Mouse (Mus musculus) embryonic fibroblast, embryonic 13.5 days (primary cell): ENCODE data around the gene Vmn1r94. TPM values are rescaled to one million over a fixed set of nuclear protein-coding genes. Genes with fewer than 3 reads are reported as not detected.
"Not testable (repeated sequence)": the region's sequence is repeated elsewhere in the genome, so short reads cannot be mapped to it uniquely, and the experiment has no call there.

Experiments used
- H3K27ac ChIP-seq: 2 replicates; pipeline ENCODE4 v1.5.1; 2012; ENCODE audit warnings: low read length, control low read depth, inconsistent platforms; ENCODE audit not compliant: insufficient read depth
- H3K4me1 ChIP-seq: 2 replicates; pipeline ENCODE4 v1.6.1; 2011; ENCODE audit warnings: low read length; ENCODE audit not compliant: control insufficient read depth, insufficient read depth
- H3K4me3 ChIP-seq: 2 replicates; pipeline ENCODE4 v1.5.1; 2011; ENCODE audit warnings: mild to moderate bottlenecking, control low read depth, low read length; ENCODE audit not compliant: insufficient read depth
- polyA plus RNA-seq: library from polyadenylated mRNA; stranded (reverse); fragments of >200 nt; gene quantifications from 2 replicates; pipeline ENCODE4 v1.2.4, GENCODE M21; 2011; ENCODE audit warnings: low read depth; ENCODE audit not compliant: missing spikeins, insufficient read length

The Vmn1r94 gene
- polyA plus RNA-seq, result not detected in 2 replicates

DNA sequence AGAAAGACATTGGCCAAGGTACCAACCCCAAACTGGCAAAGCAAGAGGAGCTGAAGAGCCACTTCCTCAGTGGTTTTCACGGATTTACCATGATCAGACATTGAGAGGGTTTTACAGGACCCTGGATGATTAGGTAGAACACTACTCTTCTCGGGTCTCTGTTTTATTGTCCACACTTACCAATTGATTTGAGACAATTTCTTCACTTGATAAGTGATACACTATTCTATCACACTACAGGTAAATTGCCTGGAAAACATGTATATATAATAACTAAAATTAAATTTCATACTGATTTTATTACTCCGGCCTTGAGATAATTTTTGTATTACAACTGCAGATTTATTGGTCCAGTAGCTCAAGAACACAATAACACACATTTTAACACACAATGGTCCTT lies at the start of gene Vmn1r94:
TSS of gene Vmn1r94 (minus strand) at position 101 of the 400 bp plus-strand sequence.
- not testable (repeated sequence) for H3K4me3 ChIP-seq, H3K4me1 ChIP-seq, H3K27ac ChIP-seq

DNA sequence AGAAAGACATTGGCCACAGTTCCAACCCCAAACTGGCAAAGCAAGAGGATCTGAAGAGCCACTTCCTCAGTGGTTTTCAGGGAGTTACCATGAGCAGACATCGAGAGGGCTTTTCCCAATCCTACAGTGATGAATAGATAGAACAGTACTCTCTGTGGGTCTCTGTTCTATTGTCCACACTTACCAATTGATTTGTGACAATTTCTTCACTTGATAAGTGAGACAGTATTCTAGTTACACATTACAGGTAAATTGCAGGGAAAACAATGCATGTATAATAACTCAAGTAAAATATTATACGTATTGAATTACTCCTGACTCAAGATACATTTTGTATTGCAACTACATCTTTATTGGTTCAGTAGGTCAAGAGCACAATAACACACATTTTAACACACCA lies 37.3 kb upstream of the Vmn1r94 start, which contains the start of gene Gm6164:
TSS of gene Gm6164 (minus strand) at position 101 of the 400 bp plus-strand sequence.
- not testable (repeated sequence) for H3K27ac ChIP-seq, H3K4me1 ChIP-seq, H3K4me3 ChIP-seq

DNA sequence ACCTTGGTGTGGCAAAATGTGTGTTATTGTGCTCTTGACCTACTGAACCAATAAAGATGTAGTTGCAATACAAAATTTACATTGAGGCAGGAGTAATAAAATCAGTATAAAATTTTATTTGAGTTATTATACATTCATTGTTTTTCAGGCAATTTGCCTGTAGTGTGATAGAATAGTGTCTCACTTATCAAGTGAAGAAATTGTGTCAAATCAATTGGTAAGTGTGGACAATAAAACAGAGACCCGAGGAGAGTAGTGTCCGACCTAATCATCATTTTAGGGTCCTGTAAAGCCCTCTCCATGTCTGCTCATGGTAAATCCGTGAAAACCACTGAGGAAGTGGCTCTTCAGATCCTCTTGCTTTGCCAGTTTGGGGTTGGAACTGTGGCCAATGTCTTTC lies 25.2 kb upstream of the Vmn1r94 start, which contains the start of gene Vmn1r95:
TSS of gene Vmn1r95 (plus strand) at position 301 of the 400 bp plus-strand sequence.
- not testable (repeated sequence) for H3K4me3 ChIP-seq, H3K4me1 ChIP-seq, H3K27ac ChIP-seq

DNA sequence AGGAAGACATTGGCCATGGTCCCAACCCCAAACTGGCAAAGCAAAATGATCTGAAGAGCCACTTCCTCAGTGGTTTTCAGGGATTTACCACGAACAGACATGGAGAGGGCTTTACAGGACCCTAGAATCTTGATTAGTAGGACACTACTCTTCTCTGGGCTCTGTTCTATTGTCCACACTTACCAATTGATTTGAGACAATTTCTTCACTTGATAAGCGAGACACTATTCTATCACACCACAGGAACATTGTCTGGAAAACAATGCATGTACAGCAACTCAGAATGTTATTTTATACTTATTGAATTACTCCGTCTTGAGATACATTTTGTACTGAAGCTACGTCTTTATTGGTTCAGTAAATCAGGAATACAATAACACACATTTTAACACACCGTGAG lies 29.2 kb downstream of the Vmn1r94 start, which contains the start of gene Vmn1r93:
TSS of gene Vmn1r93 (minus strand) at position 101 of the 400 bp plus-strand sequence.
- H3K27ac ChIP-seq, H3K4me3 ChIP-seq, H3K4me1 ChIP-seq: not testable (repeated sequence)

DNA sequence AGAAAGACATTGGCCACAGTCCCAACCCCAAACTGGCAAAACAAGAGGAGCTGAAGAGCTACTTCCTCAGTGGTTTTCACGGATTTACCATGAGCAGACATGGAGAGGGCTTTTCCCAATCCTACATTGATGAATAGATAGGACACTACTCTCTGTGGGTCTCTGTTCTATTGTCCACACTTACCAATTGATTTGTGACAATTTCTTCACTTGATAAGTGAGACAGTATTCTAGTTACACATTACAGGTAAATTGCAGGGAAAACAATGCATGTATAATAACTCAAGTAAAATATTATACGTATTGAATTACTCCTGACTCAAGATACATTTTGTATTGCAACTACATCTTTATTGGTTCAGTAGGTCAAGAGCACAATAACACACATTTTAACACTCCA lies 45.7 kb downstream of the Vmn1r94 start, which contains the start of gene Gm16442:
TSS of gene Gm16442 (minus strand) at position 101 of the 400 bp plus-strand sequence.
- not testable (repeated sequence) for H3K4me3 ChIP-seq, H3K4me1 ChIP-seq, H3K27ac ChIP-seq

Other genes with a start within 250 kb of the Vmn1r94 start
- 54.1 and 65.0 TPM in 2 replicates for gene Pvr, start 247.2 kb downstream of the Vmn1r94 start, polyA plus RNA-seq
- not detected in 2 replicates for gene Igsf23, start 217.6 kb downstream of the Vmn1r94 start, polyA plus RNA-seq
- not detected in 2 replicates for gene Ceacam20, start 203.0 kb downstream of the Vmn1r94 start, polyA plus RNA-seq
- gene Nlrp9b, start 176.9 kb downstream of the Vmn1r94 start, polyA plus RNA-seq, result not detected in 2 replicates
- gene Vmn1r91, start 68.7 kb downstream of the Vmn1r94 start, polyA plus RNA-seq, result not detected in 2 replicates
- gene Gm16442, start 45.8 kb downstream of the Vmn1r94 start, polyA plus RNA-seq, result not detected in 2 replicates
- gene Vmn1r93, start 29.3 kb downstream of the Vmn1r94 start, polyA plus RNA-seq, result not detected in 2 replicates
- not detected in 2 replicates for gene Vmn1r95, start 25.3 kb upstream of the Vmn1r94 start, polyA plus RNA-seq
- not detected in 2 replicates for gene Gm6164, start 37.2 kb upstream of the Vmn1r94 start, polyA plus RNA-seq
- gene Gm4498, start 65.5 kb upstream of the Vmn1r94 start, polyA plus RNA-seq, result not detected in 2 replicates
- gene Gm5890, start 94.5 kb upstream of the Vmn1r94 start, polyA plus RNA-seq, result not detected in 2 replicates
- not detected in 2 replicates for gene Gm4133, start 165.7 kb upstream of the Vmn1r94 start, polyA plus RNA-seq
- not detected in 2 replicates for gene Gm5728, start 207.0 kb upstream of the Vmn1r94 start, polyA plus RNA-seq
- gene Vmn1r100, start 249.6 kb upstream of the Vmn1r94 start, polyA plus RNA-seq, result not detected in 2 replicates